Mouse (Mus musculus) left cerebral cortex, adult 8-10 months (tissue): ENCODE data around the gene Pea15a. TPM values are rescaled to one million over a fixed set of nuclear protein-coding genes. Genes with fewer than 3 reads are reported as not detected.

ENCODE experiments used
- DNase-seq, 2 experiments: peaks; one replicate each; pipeline ENCODE4 v3.0.0; 2022; ENCODE audit warnings: low spot score in 2 of 2
- total RNA-seq, 4 experiments: library from RNA; stranded (reverse); gene quantifications; 2 replicates each; pipeline ENCODE4 v1.2.4; 2022

Gene Pea15a
- total RNA-seq, 4 experiments from 2014 or later: 409 to 452 (median 428) TPM

GRCm38 (mm10) chr1:172179102-172179501 is 27.5 kb downstream of the Pea15a start:
- DNase-seq: no peak

GRCm38 (mm10) chr1:172177791-172178190 is 28.8 kb downstream of the Pea15a start:
- no peak for DNase-seq

- DNase-seq: no peak
Measured at GRCm38 (mm10) chr1:172173181-172173580, 33.4 kb downstream of the Pea15a start.

DNA sequence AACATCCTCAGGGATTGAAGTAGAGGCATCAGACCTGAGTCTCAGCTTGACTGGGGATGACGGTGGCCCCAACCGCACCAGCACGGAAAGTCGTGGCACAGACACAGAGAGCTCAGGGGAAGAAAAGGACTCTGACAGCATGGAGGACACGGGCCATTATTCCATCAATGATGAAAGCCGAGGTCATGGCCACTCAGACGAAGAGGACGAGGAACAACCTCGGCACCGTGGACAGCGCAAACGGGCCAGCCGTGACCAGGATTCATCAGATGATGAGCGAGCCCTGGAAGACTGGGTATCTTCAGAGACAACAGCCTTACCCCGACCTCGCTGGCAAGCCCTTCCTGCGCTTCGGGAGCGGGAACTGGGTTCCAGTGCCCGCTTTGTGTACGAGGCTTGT is 34.2 kb downstream of the Pea15a start:
- DNase-seq: no peak

GRCm38 (mm10) chr1:172169809-172170208 is 36.8 kb downstream of the Pea15a start:
- DNase-seq: no peak

GRCm38 (mm10) chr1:172167911-172168310 is 38.7 kb downstream of the Pea15a start:
- DNase-seq: no peak

GRCm38 (mm10) chr1:172162959-172163358 is 43.6 kb downstream of the Pea15a start:
- no peak for DNase-seq

GRCm38 (mm10) chr1:172162009-172162408 is 44.6 kb downstream of the Pea15a start:
- peak in 1 of 2 experiments; percentile 33 for DNase-seq

- no peak for DNase-seq
Measured at GRCm38 (mm10) chr1:172160508-172160907, 46.1 kb downstream of the Pea15a start.

DNA sequence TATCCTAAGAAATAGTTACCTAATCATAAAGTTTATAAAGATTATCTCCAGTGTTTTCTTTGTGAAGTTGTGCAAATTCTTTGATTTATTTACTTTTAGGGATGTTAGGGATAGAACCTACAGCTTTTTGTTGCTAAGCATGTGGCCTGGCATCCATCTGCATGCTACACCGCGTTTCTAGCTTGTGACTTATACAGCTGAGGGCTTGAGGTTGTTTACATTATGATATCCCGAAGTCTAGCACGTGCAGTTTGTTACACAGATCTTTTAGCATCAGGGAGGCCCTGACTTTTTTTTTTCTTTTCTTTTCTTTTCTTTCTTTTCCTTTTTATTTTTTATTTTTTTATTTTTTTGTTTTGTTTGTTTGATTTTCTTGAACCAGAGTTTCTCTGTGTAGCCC is 46.6 kb downstream of the Pea15a start:
- no peak for DNase-seq

GRCm38 (mm10) chr1:172155518-172155917 is 51.1 kb downstream of the Pea15a start:
- DNase-seq: no peak

- DNase-seq: no peak
Measured at GRCm38 (mm10) chr1:172154536-172154935, 52.1 kb downstream of the Pea15a start.

DNA sequence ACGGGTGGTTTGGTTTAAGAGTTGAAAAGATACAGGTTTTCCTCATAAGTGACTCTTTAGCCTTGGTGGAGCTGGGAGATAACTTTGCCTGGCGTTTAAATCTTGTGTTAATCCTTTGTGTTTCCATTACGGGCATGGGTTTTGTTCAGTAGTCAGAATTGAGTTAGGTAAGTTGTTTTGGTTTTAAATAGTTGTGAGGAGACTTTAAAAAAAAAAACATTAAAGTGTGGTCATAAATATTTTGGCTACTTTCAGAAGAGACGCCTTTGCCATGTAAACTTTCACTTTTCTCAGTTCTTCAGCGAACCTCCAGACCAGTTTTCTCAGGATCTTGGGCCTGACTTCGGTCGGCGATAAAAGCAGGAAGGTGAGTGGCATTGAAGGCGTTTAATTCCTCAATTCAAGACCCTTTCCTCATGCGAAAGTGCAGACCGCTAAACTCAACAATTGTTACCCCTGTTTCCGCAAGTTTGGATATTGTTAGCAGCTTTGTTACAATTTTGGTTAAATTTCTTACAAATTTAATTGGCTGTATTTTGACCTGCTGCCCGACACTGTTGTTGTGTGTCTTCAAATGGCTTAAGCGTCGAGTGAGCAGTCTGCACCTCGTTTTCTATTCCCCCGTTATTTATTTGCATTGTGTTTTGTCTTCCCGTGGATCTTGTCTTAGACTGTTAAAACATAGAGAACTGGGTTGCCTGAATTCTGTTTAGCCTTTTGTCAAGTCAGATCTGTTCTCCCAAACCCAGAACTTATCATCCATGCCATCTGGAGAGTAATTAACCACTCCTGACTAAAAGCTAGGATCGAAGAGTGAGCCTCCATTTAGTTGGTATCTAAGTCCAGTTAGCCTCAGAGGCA is 57.4 kb downstream of the Pea15a start:
- no peak for DNase-seq

DNA sequence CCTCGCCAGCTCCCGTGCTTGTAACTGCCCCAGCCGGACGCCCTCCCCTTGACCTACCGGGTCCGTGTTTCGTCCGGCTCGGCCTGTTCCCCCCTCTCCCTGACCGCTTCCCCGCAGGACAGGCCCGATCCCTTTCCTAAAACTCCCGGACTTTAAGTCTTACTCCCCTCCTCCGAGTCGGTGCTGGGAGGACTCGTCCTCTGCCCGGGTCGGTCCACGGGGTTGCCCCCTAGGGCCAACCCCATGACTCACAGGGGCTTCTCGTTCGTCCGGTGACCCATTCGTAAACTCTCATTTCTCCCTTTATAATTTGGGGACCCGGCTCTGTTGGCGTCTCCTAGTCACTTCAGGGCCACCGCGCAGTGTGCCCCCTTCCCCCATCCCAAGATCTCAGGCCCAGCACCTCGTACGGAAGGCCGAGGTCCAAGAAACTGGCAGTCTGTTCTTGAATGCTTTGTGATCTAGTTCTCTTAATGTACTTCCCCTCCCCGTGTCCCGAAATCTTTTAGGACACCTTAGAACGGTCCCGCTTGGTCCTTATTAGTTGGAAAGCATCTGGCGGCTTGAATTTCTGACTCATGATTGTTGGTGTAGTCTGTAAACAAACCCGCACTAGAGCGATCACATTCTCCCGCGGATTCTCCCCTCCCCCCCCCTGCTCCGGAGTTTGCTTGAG is 58.2 kb downstream of the Pea15a start:
- DNase-seq: peak; percentile 24 to 25

- DNase-seq: peak; percentile 91 to 94
Measured at GRCm38 (mm10) chr1:172147835-172148278, 58.7 kb downstream of the Pea15a start, which contains the start of gene Dcaf8. Dcaf8 (plus strand) TSS chr1:172148084.

Other genes starting within 250 kb of the Pea15a start
- gene Vangl2, start 178.4 kb downstream of the Pea15a start, total RNA-seq: 10 to 100 TPM; 12.9 to 17.1 (median 15.9) TPM
- gene Nhlh1, start 149.2 kb downstream of the Pea15a start, total RNA-seq: under 1 TPM; 0.14 to 0.70 (median 0.24) TPM
- gene Copa, start 124.3 kb downstream of the Pea15a start, total RNA-seq: 100 to 1,000 TPM; 138 to 149 (median 144) TPM
- 10 to 100 TPM; 62.4 to 69.8 (median 64.3) TPM for gene Ncstn, start 124.0 kb downstream of the Pea15a start, total RNA-seq
- gene Pex19, start 80.0 kb downstream of the Pea15a start, total RNA-seq: 100 to 1,000 TPM in 1 of 4 experiments, 10 to 100 TPM in 3; 78.7 to 104 (median 83.8) TPM
- 100 to 1,000 TPM; 118 to 125 (median 119) TPM for gene Dcaf8, start 58.7 kb downstream of the Pea15a start, total RNA-seq
- gene Casq1, start 13.1 kb upstream of the Pea15a start, total RNA-seq: 1 to 10 TPM in 3 of 4 experiments, under 1 TPM in 1; 0.79 to 3.1 (median 2.0) TPM
- not detected for gene Atp1a4, start 51.6 kb upstream of the Pea15a start, total RNA-seq
- gene Igsf8, start 54.8 kb upstream of the Pea15a start, total RNA-seq: 100 to 1,000 TPM; 256 to 294 (median 274) TPM
- gene Atp1a2, start 91.3 kb upstream of the Pea15a start, total RNA-seq: 100 to 1,000 TPM; 623 to 677 (median 661) TPM
- 100 to 1,000 TPM; 109 to 120 (median 112) TPM for gene Kcnj9, start 122.5 kb upstream of the Pea15a start, total RNA-seq
- gene Kcnj10, start 134.4 kb upstream of the Pea15a start, total RNA-seq: 100 to 1,000 TPM in 3 of 4 experiments, 10 to 100 TPM in 1; 98.2 to 130 (median 113) TPM
- gene Pigm, start 169.7 kb upstream of the Pea15a start, total RNA-seq: 1 to 10 TPM; 8.0 to 8.7 (median 8.1) TPM